Mouse (Mus musculus): Measurements from ENCODE around the gene Pou3f3. TPM values are rescaled to one million over a fixed set of nuclear protein-coding genes. Genes with fewer than 3 reads are reported as not detected.

Gene Pou3f3
- polyA plus RNA-seq, 1 experiment: 0.18 TPM

GRCm38 (mm10) chr1:42697321-42697755 is 1.8 kb downstream of the Pou3f3 start:
- Histone ChIP-seq H3K4me3 (ENCODE audit: low read depth, low read length) (peak overlapping the region; percentile 50; the same call in 1 of the 2 replicates), H3K27ac (ENCODE audit: insufficient read depth, low read length) (no peak overlapping the region), H3K9me3 (replicated peaks; ENCODE audit: control insufficient read depth, insufficient read depth, low read length, poor library complexity, severe bottlenecking) (no peaks in the 10 kb centered on the region), H3K9ac (ENCODE audit: low read depth, poor library complexity, severe bottlenecking) (peak overlapping the region; percentile 71), H3K36me3 (ENCODE audit: control insufficient read depth, insufficient read depth, low read length, poor library complexity, severe bottlenecking) (no peaks in the 10 kb centered on the region), H3K27me3 (ENCODE audit: control insufficient read depth, insufficient read depth, low read length, poor library complexity, severe bottlenecking) (peaks cover 50% of the 10 kb centered on the region), H3K4me1 (ENCODE audit: control insufficient read depth, insufficient read depth, low read length) (no peaks in the 10 kb centered on the region)
- TF ChIP-seq CTCF (IDR thresholded peaks at IDR 0.05; ENCODE audit: low read depth, low read length) (no peak), POLR2A (IDR thresholded peaks at IDR 0.05; ENCODE audit: insufficient read depth, low read length) (no peak), EP300 (IDR thresholded peaks at IDR 0.05; ENCODE audit: insufficient read depth, low read depth, low read length) (no peak)

DNA sequence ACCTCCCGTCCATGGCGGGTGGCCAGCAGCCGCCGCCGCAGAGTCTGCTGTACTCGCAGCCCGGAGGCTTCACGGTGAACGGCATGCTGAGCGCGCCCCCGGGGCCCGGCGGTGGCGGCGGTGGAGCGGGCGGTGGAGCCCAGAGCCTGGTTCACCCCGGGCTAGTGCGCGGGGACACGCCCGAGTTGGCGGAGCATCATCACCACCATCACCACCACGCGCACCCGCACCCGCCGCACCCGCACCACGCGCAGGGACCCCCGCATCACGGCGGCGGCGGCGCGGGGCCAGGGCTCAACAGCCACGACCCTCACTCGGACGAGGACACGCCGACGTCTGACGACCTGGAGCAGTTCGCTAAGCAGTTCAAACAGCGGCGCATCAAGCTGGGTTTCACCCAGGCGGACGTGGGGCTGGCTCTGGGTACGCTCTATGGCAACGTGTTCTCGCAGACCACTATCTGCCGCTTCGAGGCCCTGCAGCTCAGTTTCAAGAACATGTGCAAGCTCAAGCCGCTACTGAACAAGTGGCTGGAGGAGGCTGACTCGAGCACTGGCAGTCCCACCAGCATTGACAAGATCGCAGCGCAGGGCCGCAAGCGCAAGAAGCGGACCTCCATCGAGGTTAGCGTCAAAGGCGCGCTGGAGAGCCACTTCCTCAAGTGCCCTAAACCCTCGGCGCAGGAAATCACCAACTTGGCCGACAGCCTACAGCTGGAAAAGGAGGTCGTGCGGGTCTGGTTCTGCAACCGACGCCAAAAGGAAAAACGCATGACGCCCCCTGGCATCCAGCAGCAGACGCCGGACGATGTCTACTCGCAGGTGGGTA is 2.4 kb downstream of the Pou3f3 start:
- no peak overlapping the region for H3K27ac ChIP-seq (ENCODE audit: insufficient read depth, low read length)
- H3K27me3 ChIP-seq (ENCODE audit: control insufficient read depth, insufficient read depth, low read length, poor library complexity, severe bottlenecking): peaks cover 49% of the 10 kb centered on the region
- TF ChIP-seq EP300 (IDR thresholded peaks at IDR 0.05; ENCODE audit: insufficient read depth, low read depth, low read length) (no peak), POLR2A (IDR thresholded peaks at IDR 0.05; ENCODE audit: insufficient read depth, low read length) (no peak), CTCF (IDR thresholded peaks at IDR 0.05; ENCODE audit: low read depth, low read length) (no peak)
- H3K9me3 ChIP-seq (replicated peaks; ENCODE audit: control insufficient read depth, insufficient read depth, low read length, poor library complexity, severe bottlenecking): no peaks in the 10 kb centered on the region
- H3K4me3 ChIP-seq (ENCODE audit: low read depth, low read length): peak overlapping the region; percentile 4
- H3K4me1 ChIP-seq (ENCODE audit: control insufficient read depth, insufficient read depth, low read length): no peaks in the 10 kb centered on the region
- H3K36me3 ChIP-seq (ENCODE audit: control insufficient read depth, insufficient read depth, low read length, poor library complexity, severe bottlenecking): no peaks in the 10 kb centered on the region
- peak overlapping the region; percentile 71 for H3K9ac ChIP-seq (ENCODE audit: low read depth, poor library complexity, severe bottlenecking)

DNA sequence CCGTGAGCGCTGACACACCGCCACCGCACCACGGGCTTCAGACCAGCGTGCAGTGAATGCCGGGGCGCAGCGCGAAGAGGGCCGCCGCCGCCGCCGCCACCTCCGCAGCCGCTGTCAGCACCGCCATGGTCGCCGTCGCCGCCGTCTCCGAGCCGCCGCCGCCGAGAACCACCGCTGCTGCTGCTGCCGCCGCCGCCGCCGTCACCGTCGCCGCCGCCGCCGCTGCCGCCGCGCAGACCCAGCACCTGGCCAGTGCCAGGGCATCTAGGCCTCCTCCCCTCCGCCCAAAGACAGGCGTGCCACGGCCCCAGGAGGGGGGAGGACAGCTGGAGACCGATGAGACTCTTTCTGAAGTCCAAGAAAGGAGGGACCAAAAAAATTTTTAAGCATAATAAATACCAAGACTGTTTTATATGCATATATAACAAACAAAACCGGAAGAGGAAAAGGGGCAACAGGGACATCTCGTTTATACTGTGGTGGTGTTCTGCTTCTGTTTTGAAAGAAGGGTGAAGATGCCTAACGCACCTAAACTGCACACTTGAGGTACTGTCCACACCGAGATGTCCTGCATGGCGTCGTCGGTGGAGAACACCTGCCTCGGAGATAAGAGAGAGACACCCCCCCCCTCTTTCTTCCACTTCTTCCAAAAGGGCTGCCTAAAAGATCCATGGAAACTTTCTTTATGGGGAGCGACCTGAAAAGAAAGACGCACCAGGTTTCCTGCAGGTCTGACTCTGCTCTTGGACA is 3.2 kb downstream of the Pou3f3 start:
- Histone ChIP-seq H3K27me3 (ENCODE audit: control insufficient read depth, insufficient read depth, low read length, poor library complexity, severe bottlenecking) (peaks cover 48% of the 10 kb centered on the region), H3K9ac (ENCODE audit: low read depth, poor library complexity, severe bottlenecking) (no peak overlapping the region; the same call in 1 of the 2 replicates), H3K36me3 (ENCODE audit: control insufficient read depth, insufficient read depth, low read length, poor library complexity, severe bottlenecking) (no peaks in the 10 kb centered on the region), H3K27ac (ENCODE audit: insufficient read depth, low read length) (no peak overlapping the region), H3K4me3 (ENCODE audit: low read depth, low read length) (peak overlapping the region; percentile 4), H3K4me1 (ENCODE audit: control insufficient read depth, insufficient read depth, low read length) (no peaks in the 10 kb centered on the region), H3K9me3 (replicated peaks; ENCODE audit: control insufficient read depth, insufficient read depth, low read length, poor library complexity, severe bottlenecking) (no peaks in the 10 kb centered on the region)
- no peak for TF ChIP-seq POLR2A (IDR thresholded peaks at IDR 0.05; ENCODE audit: insufficient read depth, low read length)
- TF ChIP-seq EP300 (IDR thresholded peaks at IDR 0.05; ENCODE audit: insufficient read depth, low read depth, low read length): no peak
- no peak for TF ChIP-seq CTCF (IDR thresholded peaks at IDR 0.05; ENCODE audit: low read depth, low read length)

DNA sequence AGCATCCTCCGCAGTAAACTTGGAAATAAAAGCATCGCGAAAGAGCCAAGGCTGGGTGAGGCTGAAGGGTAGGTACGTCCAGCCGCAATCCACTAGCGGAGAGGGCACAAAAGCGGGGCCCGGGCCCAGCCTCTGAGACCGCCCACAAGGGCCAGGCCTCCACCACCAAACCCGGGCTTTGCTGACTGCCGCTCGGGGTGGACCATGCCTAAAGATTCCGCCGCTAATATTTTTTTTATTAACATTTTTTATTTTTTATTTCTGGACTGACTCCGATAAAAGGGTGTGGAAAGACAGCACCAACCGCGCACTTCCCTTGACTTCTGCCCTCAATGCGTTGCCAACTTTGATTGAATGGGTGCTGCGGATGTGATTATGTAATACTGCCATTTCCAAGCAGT is 3.9 kb downstream of the Pou3f3 start:
- no peak for TF ChIP-seq POLR2A (IDR thresholded peaks at IDR 0.05; ENCODE audit: insufficient read depth, low read length)
- no peak for TF ChIP-seq CTCF (IDR thresholded peaks at IDR 0.05; ENCODE audit: low read depth, low read length)
- TF ChIP-seq EP300 (IDR thresholded peaks at IDR 0.05; ENCODE audit: insufficient read depth, low read depth, low read length): no peak
- no peaks in the 10 kb centered on the region for H3K36me3 ChIP-seq (ENCODE audit: control insufficient read depth, insufficient read depth, low read length, poor library complexity, severe bottlenecking)
- H3K9ac ChIP-seq (ENCODE audit: low read depth, poor library complexity, severe bottlenecking): no peak overlapping the region
- peaks cover 41% of the 10 kb centered on the region for H3K27me3 ChIP-seq (ENCODE audit: control insufficient read depth, insufficient read depth, low read length, poor library complexity, severe bottlenecking)
- H3K9me3 ChIP-seq (replicated peaks; ENCODE audit: control insufficient read depth, insufficient read depth, low read length, poor library complexity, severe bottlenecking): no peaks in the 10 kb centered on the region
- H3K27ac ChIP-seq (ENCODE audit: insufficient read depth, low read length): no peak overlapping the region
- H3K4me3 ChIP-seq (ENCODE audit: low read depth, low read length): no peak overlapping the region
- no peaks in the 10 kb centered on the region for H3K4me1 ChIP-seq (ENCODE audit: control insufficient read depth, insufficient read depth, low read length)

DNA sequence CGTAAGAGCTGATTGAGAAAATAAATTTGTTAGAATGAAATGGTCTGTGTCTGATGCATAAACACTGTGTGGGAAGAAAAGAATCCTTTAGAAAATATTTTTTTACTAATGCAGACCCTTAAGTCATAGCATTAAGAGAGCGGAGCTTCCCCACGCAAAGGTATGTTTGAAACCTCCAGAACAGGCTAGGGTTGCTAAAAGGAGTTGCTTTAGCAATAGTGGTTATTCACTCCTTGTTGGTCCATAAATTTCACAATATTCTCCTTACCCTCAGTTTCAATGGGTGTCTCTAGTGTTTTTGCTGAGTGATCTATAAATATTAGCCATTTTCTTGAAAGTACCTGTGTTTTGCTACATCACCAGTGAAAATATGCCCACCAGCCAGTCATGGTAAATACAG is 4.6 kb downstream of the Pou3f3 start:
- peaks cover 35% of the 10 kb centered on the region for H3K27me3 ChIP-seq (ENCODE audit: control insufficient read depth, insufficient read depth, low read length, poor library complexity, severe bottlenecking)
- no peak overlapping the region for H3K9ac ChIP-seq (ENCODE audit: low read depth, poor library complexity, severe bottlenecking)
- TF ChIP-seq POLR2A (IDR thresholded peaks at IDR 0.05; ENCODE audit: insufficient read depth, low read length): no peak
- TF ChIP-seq EP300 (IDR thresholded peaks at IDR 0.05; ENCODE audit: insufficient read depth, low read depth, low read length): no peak
- TF ChIP-seq CTCF (IDR thresholded peaks at IDR 0.05; ENCODE audit: low read depth, low read length): no peak
- no peaks in the 10 kb centered on the region for H3K36me3 ChIP-seq (ENCODE audit: control insufficient read depth, insufficient read depth, low read length, poor library complexity, severe bottlenecking)
- H3K27ac ChIP-seq (ENCODE audit: insufficient read depth, low read length): no peak overlapping the region
- no peaks in the 10 kb centered on the region for H3K9me3 ChIP-seq (replicated peaks; ENCODE audit: control insufficient read depth, insufficient read depth, low read length, poor library complexity, severe bottlenecking)
- H3K4me1 ChIP-seq (ENCODE audit: control insufficient read depth, insufficient read depth, low read length): no peaks in the 10 kb centered on the region
- no peak overlapping the region for H3K4me3 ChIP-seq (ENCODE audit: low read depth, low read length)

Measured in ES-Bruce4 (cell line).